Mouse (Mus musculus): ENCODE measurements around the gene Atg9a.

GRCm38 (mm10) chr1:75145589-75145988 lies 46.4 kb downstream of the Atg9a start:
- no peak for TF ChIP-seq MAFK (IDR thresholded peaks at IDR 0.05; ENCODE audit: insufficient read depth, low read depth, low read length)
- no peak for TF ChIP-seq ZC3H11A (IDR thresholded peaks at IDR 0.05; ENCODE audit: borderline replicate concordance, low read depth, low read length)
- no peak for TF ChIP-seq HCFC1 (IDR thresholded peaks at IDR 0.05; ENCODE audit: borderline replicate concordance, insufficient read depth, low read length)
- TF ChIP-seq ZNF384 (IDR thresholded peaks at IDR 0.05; ENCODE audit: low read depth, low read length): no peak

Measured in ES-E14 (cell line).